Mouse (Mus musculus) heart, adult 11 months (tissue): ENCODE data around the gene Tmem151b.
A peak's percentile ranks its signal among the peaks of the same experiment; 100 is the strongest.

Experiments used
- DNase-seq: peaks from one replicate; pipeline ENCODE4 v3.0.0; 2022

The Tmem151b gene

DNA sequence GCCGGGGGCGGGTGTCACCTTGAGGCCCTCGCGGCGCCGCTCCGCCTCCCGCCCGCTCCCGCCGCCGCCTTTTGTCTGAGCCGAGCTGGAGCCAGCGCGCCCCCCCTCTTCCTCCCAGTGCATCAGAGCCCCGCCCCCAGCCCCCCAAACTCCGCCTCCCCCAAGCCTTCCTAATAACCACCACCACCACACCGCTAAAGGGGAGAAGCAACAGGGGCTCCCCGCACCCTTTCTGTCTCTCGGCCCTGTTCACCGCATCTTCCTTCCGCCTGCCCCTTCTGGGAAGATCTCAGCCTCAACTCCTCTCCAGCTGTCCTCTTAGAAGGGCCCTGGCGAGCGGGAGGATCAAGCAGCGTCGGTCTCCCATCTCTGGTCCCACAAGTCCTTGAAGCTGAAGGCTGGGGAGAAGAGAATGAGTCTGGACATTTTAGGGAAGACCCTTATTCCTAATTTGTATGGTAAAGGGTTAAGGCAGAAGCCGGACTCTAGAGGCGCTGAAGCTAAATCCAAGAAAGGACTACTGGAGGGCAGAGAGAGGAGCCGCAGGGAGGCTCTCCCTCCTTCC lies at the start of gene Tmem151b:
Gene Tmem151b, minus strand, starts transcription at position 61 of the 565 bp plus-strand sequence.
- DNase-seq: peak; percentile 68

DNA sequence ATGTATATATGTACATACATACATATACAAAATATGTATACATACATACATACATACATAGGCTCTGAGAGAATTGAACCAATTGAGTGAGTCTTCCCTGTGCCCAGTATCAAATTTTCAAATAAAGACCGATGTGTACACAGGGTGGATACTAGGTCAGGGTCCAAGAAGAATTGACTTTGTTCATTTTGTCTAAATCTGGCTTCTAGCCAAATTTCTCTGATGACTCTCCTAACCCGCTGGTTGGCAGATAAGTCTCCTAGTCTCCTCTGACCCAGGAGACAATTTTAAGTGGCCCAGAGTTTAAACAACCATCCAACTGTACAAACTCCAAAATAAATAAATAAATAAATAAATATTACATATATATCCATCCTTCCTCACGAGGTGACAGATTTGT lies 49.4 kb upstream of the Tmem151b start:
- no peak for DNase-seq

DNA sequence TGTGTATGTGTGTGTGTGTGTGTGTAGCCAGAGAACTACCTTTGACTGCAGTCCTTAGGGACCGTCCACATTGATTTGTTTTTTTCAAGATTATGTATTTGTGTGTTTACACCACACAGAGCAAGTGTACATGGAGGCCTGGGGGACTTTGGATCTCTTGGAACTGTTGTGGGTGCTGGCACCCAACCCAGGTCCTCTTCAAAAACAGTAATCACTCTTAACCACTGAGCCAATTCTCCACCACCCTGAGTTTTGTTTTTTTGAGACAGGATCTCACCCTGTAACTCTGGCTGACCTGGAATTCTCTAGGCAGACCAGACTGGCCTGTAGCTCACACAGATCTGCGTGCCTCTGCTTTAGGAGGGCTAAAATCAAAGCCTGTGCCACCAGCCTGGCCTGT lies 48.9 kb upstream of the Tmem151b start:
- no peak for DNase-seq

DNA sequence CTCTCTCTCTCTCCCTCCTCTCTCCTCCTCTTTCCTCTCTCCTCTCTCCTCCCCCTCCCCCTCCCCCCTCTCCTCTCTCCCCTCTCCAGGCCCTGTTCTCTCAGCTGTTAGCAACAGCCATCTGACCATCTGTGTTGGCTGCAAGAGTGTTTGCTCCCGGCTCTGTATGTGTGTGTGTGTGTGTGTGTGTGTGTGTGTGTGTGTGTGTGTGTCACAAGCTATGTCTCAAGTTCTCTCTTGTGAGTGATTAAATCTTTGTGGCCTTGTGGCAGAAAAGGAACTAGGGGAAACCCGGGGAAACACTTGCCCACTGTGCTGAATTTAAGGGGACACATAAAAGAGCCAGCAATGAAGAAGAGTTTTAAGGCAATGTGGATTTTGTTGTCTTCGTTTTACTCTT lies 48.3 kb upstream of the Tmem151b start:
- DNase-seq: peak; percentile 96

DNA sequence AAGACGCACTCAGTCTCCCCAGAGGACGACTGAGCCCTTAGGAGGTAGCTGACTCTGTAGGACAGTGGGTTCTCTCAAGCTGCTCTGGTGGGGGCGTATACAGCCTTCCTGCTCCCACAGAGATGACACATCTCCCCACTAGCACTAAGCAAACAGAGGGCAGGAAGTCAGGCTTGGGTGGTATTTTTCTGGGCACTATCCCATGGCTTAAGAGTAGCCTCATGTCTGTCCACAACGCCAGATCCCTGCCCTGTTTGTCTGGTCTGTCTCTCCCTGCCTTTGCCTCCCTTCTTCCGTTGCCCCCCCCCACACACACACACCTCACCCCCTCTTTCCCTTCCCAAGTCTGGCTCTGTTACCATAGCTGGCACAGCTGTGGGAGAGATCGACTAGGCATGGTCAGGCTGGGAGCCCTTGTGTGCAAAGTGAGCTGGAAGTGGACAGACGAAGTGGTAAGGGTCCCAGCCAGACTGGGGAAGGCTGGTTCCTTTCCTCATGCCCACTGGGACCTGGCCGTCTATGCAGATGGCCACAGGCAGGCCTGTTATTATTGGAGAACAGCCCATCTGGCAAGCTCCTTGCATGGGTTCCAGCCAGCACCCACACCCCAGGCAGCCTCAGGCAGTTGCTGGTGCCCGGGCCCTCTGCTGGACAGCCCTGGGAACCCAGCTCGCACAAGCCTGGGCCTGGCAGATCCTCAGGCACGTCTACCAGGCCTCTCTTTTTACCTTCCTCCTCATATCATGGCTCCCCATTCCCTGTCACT lies 47.3 kb upstream of the Tmem151b start:
- DNase-seq: peak; percentile 98

DNA sequence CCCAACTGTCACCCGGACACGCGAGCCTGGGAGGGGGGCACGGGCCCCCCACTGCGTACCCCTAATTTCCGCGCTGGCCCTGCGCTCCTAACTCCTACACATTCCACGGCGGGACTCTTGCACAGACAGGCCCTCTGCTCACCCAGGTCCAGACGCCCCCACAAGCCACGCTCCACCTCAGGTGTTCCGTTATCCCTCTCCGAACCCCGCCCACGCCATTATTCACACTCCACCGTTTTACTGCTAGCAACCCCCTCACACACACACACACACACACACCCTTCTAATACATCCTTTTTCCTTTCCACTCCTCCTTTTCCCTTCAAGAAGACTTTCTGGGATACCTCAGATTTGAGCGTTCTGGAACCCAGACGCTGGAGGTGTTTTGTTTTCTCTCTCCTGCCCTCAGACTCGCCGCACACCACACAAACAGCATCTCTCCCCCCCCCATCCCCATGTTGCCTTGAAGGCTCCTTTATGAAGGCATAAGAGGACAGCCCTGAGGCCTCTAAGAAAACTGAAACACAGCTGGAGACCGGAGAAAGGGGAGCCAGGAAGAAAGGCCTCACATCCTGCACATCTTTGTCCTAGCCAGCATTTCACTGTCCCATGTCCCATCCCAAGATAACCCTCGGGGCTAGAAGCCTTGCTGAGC lies 46.4 kb upstream of the Tmem151b start:
- peak; percentile 85 for DNase-seq

DNA sequence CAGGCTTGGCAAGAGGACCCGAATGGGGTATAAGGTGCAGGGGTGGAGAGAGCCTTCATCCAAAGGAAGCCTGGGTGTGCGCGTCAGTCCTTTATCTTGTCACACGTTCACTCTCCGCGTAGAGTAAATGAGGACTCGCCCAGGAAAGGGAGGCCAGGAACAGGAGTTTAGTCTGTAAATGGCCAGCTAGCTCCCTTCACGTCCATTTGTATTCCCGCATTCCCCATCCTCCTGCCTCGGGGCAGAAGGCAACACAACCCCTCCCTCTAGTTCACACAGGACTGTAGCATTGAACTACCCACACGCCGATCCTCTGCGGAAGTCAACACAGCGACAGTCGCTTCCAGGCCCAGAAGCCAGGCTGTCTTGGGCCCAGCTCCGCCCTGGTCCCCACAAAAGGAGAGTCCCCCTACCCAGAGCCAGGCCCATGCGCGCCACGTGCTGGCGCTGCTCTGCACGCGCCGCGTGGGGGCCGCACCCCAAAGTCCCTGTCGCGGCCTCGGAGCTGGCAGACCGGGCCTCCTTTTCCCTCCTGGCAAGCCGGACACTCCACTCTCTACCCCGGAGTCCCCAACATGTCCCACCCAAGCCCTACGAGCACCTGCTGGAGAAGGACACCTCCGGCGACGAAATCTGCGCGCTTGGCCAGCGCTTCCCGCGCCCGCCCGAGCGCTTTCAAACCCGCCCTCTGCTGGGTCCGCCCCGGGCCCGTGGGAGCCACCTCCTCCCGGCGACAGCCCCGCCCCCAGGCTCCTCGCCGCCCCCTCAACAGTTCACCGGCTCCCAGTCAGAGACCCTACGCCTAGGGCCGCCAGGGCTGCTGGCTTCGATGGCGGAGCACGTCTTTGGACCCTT lies 45.6 kb upstream of the Tmem151b start:
- DNase-seq: peak; percentile 99

DNA sequence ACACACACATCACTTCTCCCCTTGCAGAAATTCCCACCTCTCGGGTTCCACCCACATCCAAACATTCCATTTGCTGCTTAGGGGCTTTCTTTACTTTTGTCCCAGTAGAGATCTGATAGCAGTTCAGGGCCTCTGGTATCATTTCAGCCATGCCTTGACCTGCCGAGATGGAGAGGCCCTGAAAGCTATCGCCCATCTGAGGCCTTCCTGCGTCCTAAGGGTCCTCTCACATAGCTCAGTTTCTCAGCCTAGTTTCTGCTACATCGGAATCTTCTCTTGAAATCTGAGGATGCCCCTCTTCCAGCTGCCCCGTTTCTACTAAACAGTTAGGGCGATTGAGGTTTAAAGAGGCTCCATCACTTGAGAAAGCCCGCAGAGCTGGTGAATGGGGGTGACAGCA lies 44.7 kb upstream of the Tmem151b start:
- DNase-seq: peak; percentile 81

DNA sequence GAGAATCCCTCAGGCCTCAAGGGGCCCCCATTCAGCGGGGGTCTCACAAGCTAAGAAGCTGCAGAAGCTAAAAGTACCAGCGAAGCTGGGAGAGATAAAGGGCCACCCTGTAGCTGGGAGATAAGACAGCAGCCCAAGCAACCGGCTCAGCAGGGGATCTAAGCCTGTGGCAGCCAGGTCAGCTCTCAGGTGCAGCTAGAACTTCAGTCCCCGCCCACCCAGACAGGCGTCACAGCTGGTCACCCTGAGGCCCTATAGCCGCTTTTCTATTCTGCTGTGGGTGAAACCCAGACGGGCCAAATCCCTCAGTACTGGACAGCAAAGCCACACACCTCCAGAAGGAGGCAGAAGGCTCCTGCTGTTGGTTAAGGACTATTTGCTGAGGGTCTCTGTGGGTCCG lies 44.0 kb upstream of the Tmem151b start:
- DNase-seq: peak; percentile 96

DNA sequence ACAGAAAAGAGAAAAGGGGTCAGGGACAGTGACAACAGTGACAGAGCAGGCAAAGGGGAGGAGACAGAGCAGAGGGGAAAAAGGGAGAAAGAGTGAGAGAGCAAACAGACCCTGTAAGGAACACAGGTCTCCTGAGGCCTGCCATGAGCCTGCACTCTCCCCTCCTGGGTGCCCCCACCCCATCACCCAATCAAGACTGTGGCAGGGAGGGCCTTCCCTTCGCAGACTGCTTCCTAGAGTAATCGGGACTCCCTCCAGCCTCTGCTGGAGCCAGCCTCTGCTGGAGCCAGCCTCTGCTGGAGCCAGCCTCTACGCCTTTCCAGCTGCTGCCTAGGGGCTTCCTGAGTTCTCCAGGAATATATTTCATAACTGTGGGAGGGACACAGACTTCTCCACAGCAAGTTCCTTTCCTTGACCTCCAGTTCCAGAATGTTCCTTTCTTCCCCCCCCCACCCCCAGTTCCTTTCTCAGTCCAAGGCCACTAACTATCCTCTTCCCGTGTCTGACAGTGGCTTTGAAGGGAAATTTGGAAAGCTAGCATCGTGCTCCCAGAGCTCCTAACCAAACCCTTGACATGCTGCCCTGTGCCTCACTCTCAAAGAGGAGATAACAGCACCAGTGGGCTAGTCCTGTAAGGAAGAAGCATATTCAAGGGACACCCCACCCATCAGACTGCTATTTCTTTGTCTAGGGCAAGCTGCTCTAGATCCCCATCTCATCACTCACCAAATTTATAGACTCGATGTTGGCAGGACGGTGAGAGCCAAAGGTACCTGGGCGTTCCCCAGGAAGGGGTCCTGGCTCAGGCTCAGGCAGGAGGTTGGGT lies 43.3 kb upstream of the Tmem151b start:
- peak; percentile 98 for DNase-seq

DNA sequence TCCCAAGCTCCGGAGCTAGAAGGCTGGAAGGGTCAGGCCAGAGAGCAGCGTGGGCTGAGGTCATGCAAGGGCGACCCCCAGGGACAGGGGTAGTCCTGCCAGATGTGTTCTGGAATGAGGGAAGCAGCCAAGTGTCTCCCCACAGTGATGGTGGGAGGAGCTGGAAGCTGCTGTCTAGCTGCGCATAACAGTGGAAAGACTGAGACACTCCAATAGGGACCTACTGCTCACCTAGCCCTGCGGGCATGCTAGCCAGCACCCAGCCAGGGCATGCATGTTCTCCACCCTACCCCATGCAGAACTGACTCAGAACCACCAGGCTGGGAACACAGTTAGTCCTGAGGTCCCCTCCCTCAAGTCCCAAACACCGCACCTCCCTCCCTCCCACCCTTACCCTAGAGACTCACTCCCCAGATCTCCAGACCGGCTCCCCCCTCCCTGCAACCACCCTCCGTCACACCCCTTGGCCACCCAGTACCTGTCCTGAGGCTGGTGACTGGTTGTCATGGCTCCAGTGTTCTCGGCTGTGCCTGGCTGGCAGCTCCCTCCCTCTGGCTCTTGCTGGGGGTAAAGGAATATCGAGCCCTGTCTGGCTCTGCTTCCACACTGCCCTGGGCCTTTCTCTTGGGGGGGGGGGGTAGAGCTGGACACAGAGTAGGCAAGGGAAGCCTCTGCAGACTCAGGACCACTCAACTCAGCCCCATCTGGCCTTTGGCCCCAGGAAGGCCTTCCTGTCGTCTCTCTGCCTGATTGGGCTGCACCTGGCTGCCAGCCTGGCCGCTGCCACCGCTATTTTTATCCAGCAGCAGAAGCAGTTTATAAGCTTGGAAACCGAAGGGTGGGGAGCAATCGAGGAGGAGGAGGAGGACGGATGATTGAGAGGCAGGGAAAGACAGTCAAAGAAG lies 42.5 kb upstream of the Tmem151b start:
- peak; percentile 99 for DNase-seq

DNA sequence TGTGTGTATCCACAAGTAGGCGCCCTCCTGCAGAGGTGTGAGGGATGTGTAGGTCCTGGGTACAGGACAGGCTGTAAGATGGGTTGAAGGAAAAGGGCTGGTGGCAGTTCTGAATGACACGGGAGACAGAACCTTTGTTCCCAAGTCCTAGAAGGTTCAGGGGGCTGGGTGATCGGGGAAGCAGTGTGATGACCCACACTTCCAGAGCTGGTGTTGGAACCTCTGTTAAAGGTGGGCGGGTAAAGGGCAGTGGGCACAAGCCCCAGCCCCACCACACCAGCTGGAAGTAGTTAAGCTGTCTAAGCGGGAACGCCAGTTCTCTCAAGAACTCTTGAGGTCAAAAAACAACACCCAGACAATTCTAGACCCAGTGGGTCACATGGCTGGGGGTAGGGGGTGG lies 40.9 kb upstream of the Tmem151b start:
- DNase-seq: peak; percentile 91

DNA sequence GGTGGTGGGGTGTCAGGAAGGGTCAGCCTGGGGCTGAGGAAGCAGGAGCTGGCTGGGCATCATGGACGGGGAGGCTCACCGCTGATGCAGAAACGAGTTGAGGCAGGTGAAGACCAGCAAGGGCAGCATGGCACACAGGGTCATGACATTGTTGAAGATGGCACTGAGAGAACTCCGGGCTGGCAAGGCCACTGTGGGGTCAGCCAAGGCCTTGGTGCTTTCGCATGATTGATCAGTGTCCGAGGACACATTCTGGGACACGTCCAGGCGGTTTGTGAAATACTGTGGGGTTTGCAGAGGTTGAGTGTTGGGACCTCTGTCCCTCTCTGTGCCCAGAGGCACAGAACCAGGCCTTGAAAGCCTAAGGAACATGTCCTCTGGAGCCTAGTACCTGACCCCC lies 40.4 kb upstream of the Tmem151b start:
- peak; percentile 87 for DNase-seq

DNA sequence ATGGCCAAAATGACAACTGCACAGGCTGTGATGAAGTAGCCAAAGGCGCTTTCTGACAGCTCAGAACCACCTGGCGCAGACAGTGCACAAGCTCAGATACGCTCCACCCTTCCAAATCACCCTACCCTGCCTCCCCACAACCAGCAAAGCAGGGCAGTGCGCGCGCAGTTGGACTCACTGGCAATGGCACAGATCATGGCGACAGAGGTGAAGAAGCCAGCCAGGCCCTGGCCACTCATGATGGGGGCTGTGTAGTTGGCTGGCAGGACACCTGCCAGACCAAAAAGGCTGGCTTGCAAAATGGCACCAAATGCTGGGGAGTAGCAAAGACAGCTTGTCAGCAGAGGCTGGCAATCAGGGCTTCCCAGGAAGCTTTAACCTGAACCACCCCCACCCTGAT lies 39.8 kb upstream of the Tmem151b start:
- peak; percentile 89 for DNase-seq

DNA sequence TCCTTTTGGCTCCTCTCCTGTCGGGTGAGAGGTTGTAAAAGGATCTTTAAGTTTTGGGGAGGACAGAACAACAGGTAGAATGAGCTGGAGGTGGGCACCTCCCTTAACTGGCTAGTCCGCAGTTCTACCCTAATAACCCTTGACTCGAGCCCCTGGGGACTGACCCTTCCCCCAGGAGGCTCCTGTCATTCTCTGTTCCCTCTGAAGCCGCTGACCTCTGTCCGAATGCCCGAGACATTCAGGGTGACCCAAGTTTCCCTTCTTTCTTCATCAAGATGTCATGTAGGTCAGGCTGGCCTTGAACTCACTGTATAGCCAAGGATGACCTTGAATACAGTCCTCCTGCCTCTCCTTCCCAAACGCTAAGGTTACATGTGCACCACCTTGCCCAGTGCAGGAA lies 38.9 kb upstream of the Tmem151b start:
- peak; percentile 90 for DNase-seq

DNA sequence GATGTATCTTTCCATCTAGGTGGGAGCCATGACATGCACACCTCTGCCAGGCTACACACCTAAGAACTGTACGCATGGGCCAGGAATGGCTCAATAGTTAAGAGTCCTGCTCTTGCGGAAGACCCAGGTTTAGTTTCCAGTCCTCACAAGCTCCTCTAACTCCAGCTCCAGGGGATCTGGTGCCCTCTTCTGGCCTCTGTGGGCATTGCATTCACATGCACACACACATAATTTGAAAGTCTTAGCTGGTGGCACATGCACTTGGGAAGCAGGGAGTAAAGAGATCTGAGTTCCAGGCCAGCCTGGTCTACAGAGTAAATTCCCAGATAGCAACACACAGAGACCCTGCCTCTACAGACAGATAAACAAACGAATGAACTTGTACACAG lies 37.0 kb upstream of the Tmem151b start:
- no peak for DNase-seq

DNA sequence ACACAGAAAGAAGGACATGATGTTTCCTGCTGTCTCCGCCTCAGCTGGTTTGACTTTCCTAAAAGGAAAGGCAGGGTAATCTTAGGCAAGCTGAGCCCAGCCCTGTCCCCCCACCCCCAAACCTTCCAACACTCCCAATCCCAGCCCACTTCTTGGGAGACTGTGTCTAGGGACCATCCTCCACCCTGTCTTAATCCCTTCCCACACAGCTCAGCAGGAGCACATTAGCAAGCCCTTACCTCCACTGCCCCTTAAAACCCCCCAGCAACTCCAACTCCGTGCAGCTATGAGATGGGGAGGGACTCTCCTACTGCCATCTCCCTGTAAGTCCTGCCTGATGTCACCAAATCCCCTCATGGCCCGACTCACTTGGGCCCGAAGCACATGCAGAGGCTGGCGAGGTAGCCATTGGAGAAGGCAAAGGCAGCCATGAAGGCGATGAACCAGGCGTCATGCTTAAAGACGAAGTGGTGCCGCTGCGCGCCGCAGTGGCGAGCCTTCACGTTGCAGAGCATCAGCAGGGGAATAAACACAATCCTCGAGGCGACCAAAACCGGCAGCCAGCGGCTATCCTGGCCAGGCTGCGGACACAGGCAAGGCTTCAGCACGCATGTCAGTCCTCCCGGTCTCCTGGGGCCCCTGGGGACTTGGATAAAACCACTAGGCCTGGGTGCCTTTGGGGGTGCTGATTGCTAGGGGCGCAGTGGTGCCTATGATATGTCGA lies 36.4 kb upstream of the Tmem151b start:
- DNase-seq: peak; percentile 93

DNA sequence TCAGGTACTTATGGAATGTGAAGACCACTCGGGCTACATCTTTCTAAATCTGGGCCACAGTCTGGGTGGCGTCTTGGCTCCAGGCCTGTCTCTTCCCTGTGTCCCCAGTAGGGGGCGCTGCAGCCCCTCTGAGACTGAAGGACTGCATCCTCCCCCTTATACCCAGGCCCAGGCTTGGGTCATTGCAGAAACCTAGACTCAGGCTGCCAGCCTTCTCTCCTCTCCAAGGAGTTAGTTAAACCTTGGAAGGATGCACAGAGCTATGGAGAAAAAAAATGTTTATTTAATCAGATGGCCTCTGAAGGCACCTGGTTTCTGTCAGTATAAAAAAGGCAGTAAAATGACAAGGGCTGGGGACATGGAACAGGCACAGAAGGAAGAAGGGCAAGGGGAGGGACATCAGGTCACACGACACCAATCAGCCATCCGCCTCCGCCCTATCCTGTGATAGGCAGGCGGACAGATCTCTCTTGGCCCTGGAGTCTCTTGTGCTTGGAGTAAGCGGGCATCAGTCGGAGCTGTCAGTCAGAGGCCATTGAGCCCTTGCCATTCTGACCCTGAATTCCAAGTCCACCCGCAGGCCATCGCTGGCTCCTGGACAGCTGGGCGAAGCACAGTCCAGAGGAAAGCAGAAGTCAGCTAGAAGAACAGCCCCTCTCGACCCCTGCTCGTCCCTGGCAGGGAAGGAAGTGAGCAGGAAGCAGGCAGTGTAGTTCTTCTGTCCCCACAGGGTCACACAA lies 35.6 kb upstream of the Tmem151b start:
- DNase-seq: peak; percentile 99

DNA sequence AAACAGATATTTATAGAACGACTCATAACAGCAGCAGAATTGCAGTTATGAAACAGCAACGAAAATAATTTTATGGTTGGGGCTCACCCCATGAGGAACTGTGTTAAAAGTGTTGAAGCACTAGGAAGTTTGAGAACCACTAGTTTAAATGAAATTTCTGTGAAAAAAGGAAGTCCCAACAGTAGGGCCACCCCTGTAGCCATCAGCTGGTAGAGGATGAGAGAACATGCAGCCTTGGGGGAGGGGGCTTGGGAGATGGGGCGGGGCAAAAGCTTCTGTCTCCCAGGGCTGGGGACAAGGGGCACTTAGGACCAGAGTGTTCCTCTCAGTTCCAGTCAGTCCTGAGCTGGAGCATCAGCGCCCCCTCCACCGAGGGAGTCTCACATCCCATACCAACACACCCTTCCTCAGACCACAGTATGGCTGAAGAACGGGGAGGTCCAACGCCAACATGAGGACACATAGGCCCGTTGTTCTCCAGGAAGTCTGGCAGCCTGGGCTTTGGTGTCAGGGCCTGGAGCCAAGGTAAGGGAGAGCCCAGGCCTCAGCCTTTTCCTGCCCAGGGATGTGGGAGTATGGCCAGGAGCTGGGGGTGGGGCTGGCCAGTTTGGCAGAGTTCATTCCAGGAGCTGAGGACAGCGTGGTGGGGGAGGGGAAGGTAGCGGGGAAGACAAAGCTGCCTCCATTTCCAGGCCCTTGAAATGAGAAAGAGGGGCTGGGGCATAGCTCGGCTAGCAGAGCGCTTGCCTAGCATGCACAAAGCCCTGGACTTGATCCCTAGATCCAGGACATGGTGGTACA lies 34.8 kb upstream of the Tmem151b start:
- DNase-seq: peak; percentile 100
